Mouse (Mus musculus): ENCODE measurements around the gene Gpha2. TPM values are rescaled to one million over a fixed set of nuclear protein-coding genes. Genes with fewer than 3 reads are reported as not detected.

The Gpha2 gene
- polyA plus RNA-seq, 1 experiment = 0.22 TPM

GRCm38 (mm10) chr19:6242281-6242680 lies 16.1 kb downstream of the Gpha2 start:
- TF ChIP-seq CTCF (IDR thresholded peaks at IDR 0.05; ENCODE audit: borderline replicate concordance, extremely low read depth, insufficient read depth, insufficient read length) = no peak
- no peak for TF ChIP-seq POLR2A (IDR thresholded peaks at IDR 0.05; ENCODE audit: borderline replicate concordance, extremely low read depth, insufficient read depth, insufficient read length, poor library complexity, severe bottlenecking)
- peak; percentile 15 for DNase-seq (ENCODE audit: low read depth)

GRCm38 (mm10) chr19:6243226-6243625 lies 17.0 kb downstream of the Gpha2 start:
- DNase-seq (ENCODE audit: low read depth) = no peak
- TF ChIP-seq CTCF (IDR thresholded peaks at IDR 0.05; ENCODE audit: borderline replicate concordance, extremely low read depth, insufficient read depth, insufficient read length) (no peak), POLR2A (IDR thresholded peaks at IDR 0.05; ENCODE audit: borderline replicate concordance, extremely low read depth, insufficient read depth, insufficient read length, poor library complexity, severe bottlenecking) (no peak)

GRCm38 (mm10) chr19:6245806-6246205 lies 19.6 kb downstream of the Gpha2 start:
- no peak for TF ChIP-seq CTCF (IDR thresholded peaks at IDR 0.05; ENCODE audit: borderline replicate concordance, extremely low read depth, insufficient read depth, insufficient read length)
- no peak for TF ChIP-seq POLR2A (IDR thresholded peaks at IDR 0.05; ENCODE audit: borderline replicate concordance, extremely low read depth, insufficient read depth, insufficient read length, poor library complexity, severe bottlenecking)
- no peak for DNase-seq (ENCODE audit: low read depth)

GRCm38 (mm10) chr19:6247526-6248300 lies 21.5 kb downstream of the Gpha2 start:
- DNase-seq (ENCODE audit: low read depth) = no peak
- TF ChIP-seq CTCF (IDR thresholded peaks at IDR 0.05; ENCODE audit: borderline replicate concordance, extremely low read depth, insufficient read depth, insufficient read length) (no peak), POLR2A (IDR thresholded peaks at IDR 0.05; ENCODE audit: borderline replicate concordance, extremely low read depth, insufficient read depth, insufficient read length, poor library complexity, severe bottlenecking) (no peak)

- no peak for TF ChIP-seq POLR2A (IDR thresholded peaks at IDR 0.05; ENCODE audit: borderline replicate concordance, extremely low read depth, insufficient read depth, insufficient read length, poor library complexity, severe bottlenecking)
- TF ChIP-seq CTCF (IDR thresholded peaks at IDR 0.05; ENCODE audit: borderline replicate concordance, extremely low read depth, insufficient read depth, insufficient read length) = no peak
- DNase-seq (ENCODE audit: low read depth) = no peak
These were observed 26.8 kb downstream of the Gpha2 start for GRCm38 (mm10) chr19:6253021-6253420.

GRCm38 (mm10) chr19:6260428-6260827 lies 34.2 kb downstream of the Gpha2 start:
- peak; percentile 16 for DNase-seq (ENCODE audit: low read depth)
- TF ChIP-seq CTCF (IDR thresholded peaks at IDR 0.05; ENCODE audit: borderline replicate concordance, extremely low read depth, insufficient read depth, insufficient read length) (peak; percentile 38; the same call in 1 of the 2 replicates), POLR2A (IDR thresholded peaks at IDR 0.05; ENCODE audit: borderline replicate concordance, extremely low read depth, insufficient read depth, insufficient read length, poor library complexity, severe bottlenecking) (no peak)

GRCm38 (mm10) chr19:6260946-6261345 lies 34.8 kb downstream of the Gpha2 start:
- DNase-seq (ENCODE audit: low read depth) = no peak
- TF ChIP-seq POLR2A (IDR thresholded peaks at IDR 0.05; ENCODE audit: borderline replicate concordance, extremely low read depth, insufficient read depth, insufficient read length, poor library complexity, severe bottlenecking) (no peak), CTCF (IDR thresholded peaks at IDR 0.05; ENCODE audit: borderline replicate concordance, extremely low read depth, insufficient read depth, insufficient read length) (peak; percentile 46; the same call in 1 of the 2 replicates)

GRCm38 (mm10) chr19:6261379-6261778 lies 35.2 kb downstream of the Gpha2 start:
- TF ChIP-seq POLR2A (IDR thresholded peaks at IDR 0.05; ENCODE audit: borderline replicate concordance, extremely low read depth, insufficient read depth, insufficient read length, poor library complexity, severe bottlenecking) (no peak), CTCF (IDR thresholded peaks at IDR 0.05; ENCODE audit: borderline replicate concordance, extremely low read depth, insufficient read depth, insufficient read length) (no peak)
- no peak for DNase-seq (ENCODE audit: low read depth)

GRCm38 (mm10) chr19:6262222-6262621 lies 36.0 kb downstream of the Gpha2 start:
- peak; percentile 58 for DNase-seq (ENCODE audit: low read depth)
- TF ChIP-seq CTCF (IDR thresholded peaks at IDR 0.05; ENCODE audit: borderline replicate concordance, extremely low read depth, insufficient read depth, insufficient read length) = peak; percentile 87
- no peak for TF ChIP-seq POLR2A (IDR thresholded peaks at IDR 0.05; ENCODE audit: borderline replicate concordance, extremely low read depth, insufficient read depth, insufficient read length, poor library complexity, severe bottlenecking)

- no peak for DNase-seq (ENCODE audit: low read depth)
- no peak for TF ChIP-seq CTCF (IDR thresholded peaks at IDR 0.05; ENCODE audit: borderline replicate concordance, extremely low read depth, insufficient read depth, insufficient read length)
- TF ChIP-seq POLR2A (IDR thresholded peaks at IDR 0.05; ENCODE audit: borderline replicate concordance, extremely low read depth, insufficient read depth, insufficient read length, poor library complexity, severe bottlenecking) = no peak
These were observed 36.8 kb downstream of the Gpha2 start for GRCm38 (mm10) chr19:6262839-6263433.

- DNase-seq (ENCODE audit: low read depth) = no peak
- TF ChIP-seq POLR2A (IDR thresholded peaks at IDR 0.05; ENCODE audit: borderline replicate concordance, extremely low read depth, insufficient read depth, insufficient read length, poor library complexity, severe bottlenecking) (no peak), CTCF (IDR thresholded peaks at IDR 0.05; ENCODE audit: borderline replicate concordance, extremely low read depth, insufficient read depth, insufficient read length) (no peak)
These were observed 38.0 kb downstream of the Gpha2 start for GRCm38 (mm10) chr19:6264200-6264599.

Data from brain, embryonic 14.5 days (tissue).